Mouse (Mus musculus) frontal cortex, postnatal 10 days (tissue): ENCODE measurements around the gene Ntn5.
A peak's percentile ranks its signal among the peaks of the same experiment; 100 is the strongest.

Source experiments
- DNase-seq, 2 experiments: peaks; one replicate each; pipeline ENCODE4 v3.0.0; 2022; ENCODE audit warnings: low spot score in 2 of 2, mixed read lengths in 1 of 2

Ntn5 gene

GRCm38 (mm10) chr7:45725713-45726112 lies 41.9 kb downstream of the Ntn5 start, which contains the start of gene Spaca4:
TSS of gene Spaca4 (minus strand) at chr7:45725813.
- no peak for DNase-seq

DNA sequence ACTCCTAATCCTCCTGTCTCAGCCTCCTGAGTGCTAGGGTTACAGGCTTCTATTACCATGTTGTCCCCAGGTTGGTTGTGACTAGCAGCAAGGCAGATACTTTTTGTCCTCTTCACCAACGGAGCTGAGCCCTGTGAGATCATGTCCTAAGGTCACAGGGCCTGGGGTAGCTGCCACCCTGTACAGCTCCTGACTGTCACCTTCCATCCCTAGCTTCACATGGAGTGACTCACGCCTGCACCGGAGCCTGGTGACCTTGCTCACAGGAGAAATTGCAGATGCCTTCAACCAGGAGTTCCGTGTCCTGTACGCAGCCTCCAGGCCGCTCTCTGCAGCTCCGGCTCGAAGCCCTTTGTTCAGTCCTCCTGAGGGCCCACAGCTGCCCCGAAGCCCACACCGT lies 42.6 kb downstream of the Ntn5 start:
- DNase-seq, result no peak

- no peak for DNase-seq
Observed at GRCm38 (mm10) chr7:45727625-45728024, 43.8 kb downstream of the Ntn5 start.

- no peak for DNase-seq
Observed at GRCm38 (mm10) chr7:45730727-45731431, 47.1 kb downstream of the Ntn5 start.

DNA sequence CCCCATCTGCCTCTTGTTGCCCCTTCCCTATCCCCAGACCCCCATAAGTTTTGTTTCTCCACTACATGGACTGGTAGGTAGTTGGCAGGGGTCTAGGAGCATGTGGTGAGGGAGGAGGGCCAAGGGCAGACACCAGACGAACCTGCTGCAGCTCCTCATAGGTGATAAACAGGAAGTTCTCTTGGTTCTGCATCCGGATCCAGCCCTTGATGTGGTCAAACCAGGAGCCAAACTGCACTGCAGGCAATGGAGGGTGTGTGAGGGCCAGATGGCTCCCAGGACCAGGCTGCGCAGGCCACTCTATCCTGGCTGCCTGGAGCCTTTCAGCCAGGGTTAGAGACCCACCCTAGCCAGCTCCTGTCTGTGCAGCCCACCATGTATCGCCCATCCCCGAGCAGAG lies 49.7 kb downstream of the Ntn5 start:
- no peak for DNase-seq

DNA sequence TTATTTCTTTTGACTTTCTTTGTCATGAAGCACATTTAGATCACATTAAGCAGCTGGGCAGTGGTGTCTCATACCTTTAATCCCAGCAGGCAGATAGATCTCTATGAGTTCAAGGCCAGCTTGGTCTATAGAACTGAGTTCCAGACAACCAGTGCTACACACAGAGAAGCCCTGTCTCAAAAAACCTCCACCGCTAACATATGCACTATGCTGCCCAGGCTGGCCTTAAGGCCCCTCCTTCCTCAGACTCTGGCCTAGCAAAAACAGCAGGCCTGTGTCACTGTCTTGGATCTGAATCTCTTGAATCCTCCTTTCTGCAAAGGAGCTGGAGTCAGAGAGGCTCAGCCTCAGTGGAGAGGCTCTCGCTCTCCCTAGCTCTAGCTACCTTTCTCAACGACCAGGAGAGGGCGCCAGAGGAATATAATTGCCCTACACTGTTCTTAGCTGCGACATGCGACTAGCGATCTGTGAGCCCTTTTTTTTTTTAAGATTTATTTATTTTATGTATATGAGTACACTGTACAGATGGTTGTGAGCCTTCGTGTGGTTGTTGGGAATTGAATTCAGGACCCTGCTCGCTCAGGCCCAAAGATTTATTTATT lies 55.4 kb downstream of the Ntn5 start:
- DNase-seq, result peak in 1 of 2 experiments; percentile 79

DNA sequence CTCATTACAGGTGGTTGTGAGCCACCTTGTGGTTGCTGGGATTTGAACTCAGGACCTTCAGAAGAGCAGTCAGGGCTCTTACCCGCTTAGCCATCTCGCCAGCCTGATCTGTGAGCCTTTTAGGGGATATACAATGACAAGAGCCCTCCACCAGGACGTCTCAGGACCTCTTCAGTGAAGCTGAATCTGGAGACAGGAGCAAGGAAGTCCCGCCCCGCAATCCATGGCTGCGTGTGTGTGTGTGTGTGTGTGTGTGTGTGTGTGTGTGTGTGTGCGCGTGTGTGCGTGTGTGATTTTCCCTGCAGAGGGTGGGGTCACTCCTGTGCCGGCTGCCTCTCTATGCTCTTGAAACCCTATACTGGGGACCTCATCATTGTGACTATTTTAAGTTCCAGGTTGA lies 56.0 kb downstream of the Ntn5 start:
- DNase-seq, result no peak

DNA sequence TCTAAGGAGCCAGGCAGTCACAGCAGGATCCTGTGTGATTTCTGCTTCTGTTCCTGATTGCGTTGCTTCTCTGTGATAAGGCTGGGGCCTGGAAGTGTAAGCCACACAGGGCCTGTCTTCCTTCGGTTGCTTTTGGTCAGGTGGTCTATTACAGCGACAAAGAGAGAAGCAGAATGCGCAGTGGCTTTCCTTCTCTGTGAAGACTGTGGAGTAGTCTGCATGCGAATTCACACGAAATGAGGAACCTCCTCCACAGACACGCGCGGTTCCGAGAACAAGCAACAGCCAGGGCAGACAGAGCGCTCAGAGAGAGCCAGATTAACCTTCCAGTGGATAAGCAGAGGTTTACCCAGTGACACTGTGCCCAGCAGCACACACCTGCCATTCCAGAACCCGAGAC lies 57.5 kb downstream of the Ntn5 start:
- DNase-seq, result no peak

DNA sequence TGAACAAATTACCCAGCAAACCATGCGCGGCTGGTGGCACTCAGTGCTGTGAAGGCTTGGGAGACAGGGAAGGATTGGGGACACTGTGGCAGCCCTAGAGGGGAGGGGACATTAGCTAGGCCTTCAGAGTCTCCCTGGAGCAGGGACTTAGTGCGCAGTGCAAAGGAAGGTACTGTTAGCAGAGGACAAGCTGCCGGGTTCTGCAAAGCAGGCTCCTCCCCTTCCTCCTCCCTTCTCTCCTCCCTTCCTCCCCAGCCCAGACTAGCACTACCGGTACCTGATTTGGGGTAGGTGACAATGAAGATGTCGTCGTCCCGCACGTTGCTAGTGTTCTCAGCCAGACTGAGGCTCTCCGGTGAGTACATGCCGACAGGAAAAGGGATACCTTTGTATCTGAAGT lies 58.0 kb downstream of the Ntn5 start:
- no peak for DNase-seq

DNA sequence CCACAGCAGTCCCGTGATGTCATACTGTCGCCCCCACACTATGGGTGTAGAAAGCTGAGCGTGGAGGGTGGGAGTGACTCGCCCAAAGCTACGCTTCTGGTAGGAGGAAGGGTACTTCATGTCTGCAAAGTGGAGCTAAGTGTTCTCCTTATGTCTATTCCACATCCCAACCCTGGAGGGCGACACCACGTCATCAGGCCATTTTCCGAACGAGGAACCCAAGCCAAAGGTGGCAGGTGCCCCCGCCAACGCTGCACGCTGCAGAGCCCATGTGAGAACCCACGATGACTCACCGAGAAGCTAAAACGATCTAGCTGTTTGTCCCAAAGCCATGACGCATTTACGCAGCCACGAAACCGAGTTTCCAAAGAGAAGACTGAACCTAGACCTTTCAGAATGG lies 58.5 kb downstream of the Ntn5 start:
- DNase-seq, result peak; percentile 52 to 67
